Mouse (Mus musculus): Measurements from ENCODE around the gene Atp10b.
"Not testable (repeated sequence)": the region's sequence is repeated elsewhere in the genome, so short reads cannot be mapped to it uniquely, and the experiment has no call there.

Atp10b gene

DNA sequence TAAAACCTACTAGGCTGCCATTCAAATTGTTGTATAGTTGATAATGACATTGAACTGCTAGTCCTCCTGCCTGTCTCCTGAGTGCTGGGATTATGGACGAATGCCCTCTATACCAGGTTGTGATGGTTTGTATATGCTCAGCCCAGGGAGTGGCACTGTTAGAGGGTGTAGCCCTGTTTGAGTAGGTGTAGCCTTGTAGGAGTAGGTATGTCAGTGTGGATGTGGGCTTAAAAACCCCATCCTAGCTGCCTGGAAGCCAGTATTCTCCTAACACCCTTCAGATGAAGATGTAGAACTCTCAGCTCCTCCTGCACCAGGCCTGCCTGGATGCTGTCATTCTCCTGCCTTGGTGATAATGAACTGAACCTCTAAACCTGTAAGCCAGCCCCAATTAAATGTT is at the start of gene Atp10b:
Gene Atp10b, plus strand, starts transcription at position 301 of the 400 bp plus-strand sequence.
- DNase-seq (ENCODE audit: low spot score), result no peak

DNA sequence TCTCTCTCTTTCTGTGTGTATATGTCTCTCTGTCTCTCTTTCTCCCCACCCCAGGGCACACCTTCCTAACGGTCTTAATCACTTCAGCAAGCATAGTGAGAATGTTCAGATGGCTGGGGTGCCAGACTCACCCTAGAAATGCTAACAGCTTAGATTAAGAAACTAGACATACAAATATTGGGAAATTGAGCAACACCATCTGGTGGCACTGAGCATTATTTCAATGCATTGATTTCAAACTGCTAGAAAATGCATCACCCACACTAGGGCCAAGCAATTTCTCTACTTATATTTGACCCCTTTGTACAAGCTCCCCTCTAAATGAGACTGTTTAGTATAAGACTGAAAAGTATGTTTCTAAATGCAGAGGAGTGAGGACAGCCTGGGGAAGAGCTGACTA is 48.3 kb upstream of the Atp10b start:
- no peak for DNase-seq (ENCODE audit: low spot score)

DNA sequence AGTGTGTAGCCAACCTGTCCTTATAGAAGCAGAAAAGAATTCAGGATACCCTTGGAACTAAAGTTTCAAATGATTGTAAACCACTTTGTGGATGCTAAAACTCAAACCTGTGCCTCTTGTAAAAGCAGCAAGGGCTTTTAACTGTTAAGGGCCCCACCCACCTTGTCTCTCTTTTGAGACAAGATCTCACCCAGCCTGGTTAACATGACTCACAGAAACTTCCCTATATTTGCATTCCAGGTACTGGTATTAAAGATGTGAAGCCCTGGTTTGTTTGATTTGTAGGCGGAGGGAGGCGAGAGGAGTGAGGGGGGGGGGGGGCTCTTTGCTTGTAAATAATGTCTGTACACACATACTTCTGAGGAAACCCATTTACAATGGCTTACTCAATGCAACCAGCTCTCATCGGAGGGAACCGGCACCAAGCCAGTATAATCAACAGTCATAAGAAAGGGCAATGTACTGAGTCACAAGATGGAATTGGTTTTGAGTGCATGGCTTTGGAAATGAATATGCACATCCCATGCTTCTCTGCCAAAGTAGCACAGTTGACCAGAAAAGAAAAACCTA is 23.7 kb upstream of the Atp10b start:
- no peak for DNase-seq (ENCODE audit: low spot score)

GRCm38 (mm10) chr11:43126573-43126972 is 23.1 kb upstream of the Atp10b start:
- DNase-seq (ENCODE audit: low spot score), result not testable (repeated sequence)

GRCm38 (mm10) chr11:43141296-43141695 is 8.4 kb upstream of the Atp10b start:
- no peak for DNase-seq (ENCODE audit: low spot score)

DNA sequence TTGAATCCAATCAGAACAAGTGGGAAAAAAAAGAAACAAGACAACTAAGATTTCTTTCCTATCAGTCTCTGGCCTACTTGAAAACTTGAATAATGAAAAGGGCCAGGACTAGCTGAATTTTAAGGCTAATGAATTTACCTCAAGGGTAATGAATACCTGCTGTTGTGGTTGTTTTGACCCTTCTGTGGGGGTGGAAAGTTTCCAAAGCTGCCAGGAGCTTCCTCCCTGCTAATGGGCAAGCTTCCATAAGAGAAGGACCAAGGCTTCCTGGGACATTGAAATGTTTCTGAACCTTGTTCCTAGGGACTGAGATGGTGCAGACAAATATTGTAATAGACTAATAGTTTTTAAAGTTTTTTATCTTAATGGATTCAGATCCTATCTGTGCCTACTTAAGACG is 6.9 kb upstream of the Atp10b start:
- no peak for DNase-seq (ENCODE audit: low spot score)

GRCm38 (mm10) chr11:43144178-43144577 is 5.5 kb upstream of the Atp10b start:
- DNase-seq (ENCODE audit: low spot score), result no peak

DNA sequence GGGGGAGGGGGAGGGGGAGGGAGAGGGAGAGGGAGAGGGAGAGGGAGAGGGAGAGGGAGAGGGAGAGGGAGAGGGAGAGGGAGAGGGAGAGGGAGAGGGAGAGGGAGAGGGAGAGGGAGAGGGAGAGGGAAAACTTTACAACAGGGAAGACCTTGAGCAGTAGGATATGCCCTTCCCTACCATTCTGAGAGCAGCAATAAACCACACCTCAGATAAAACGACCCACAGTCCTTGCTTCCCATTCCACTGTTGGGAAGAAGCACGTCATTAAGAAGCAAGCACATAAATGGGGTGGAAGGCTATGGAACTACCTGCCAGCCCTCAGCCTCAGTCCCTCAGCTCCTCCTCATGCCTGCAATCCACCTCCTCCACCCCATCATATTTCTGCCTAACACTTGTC is 4.8 kb upstream of the Atp10b start:
- DNase-seq (ENCODE audit: low spot score), result not testable (repeated sequence)

DNA sequence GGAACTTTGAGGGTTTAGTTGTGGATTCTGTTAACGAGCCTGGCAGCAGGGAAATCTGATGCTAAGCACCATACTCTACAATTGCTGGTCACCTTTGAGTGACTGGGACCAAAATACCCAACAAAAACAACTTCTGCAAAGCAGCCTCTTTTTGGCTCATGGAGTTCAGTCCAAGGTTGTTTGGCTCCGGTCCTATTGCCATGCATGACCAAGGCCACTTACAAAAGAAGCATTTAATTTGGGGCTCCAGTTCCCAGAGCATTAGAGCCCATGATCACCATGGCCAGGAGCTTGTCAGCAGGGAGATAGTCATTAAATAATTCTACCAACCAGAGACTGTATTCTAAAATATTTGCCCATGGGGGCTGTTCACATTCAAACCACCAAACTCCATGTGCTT is 2.3 kb upstream of the Atp10b start:
- DNase-seq (ENCODE audit: low spot score), result peak; percentile 5

- DNase-seq (ENCODE audit: low spot score), result no peak
Measured at GRCm38 (mm10) chr11:43148341-43148740, 1.3 kb upstream of the Atp10b start.

GRCm38 (mm10) chr11:43155004-43155403 is 5.3 kb downstream of the Atp10b start:
- no peak for DNase-seq (ENCODE audit: low spot score)

DNA sequence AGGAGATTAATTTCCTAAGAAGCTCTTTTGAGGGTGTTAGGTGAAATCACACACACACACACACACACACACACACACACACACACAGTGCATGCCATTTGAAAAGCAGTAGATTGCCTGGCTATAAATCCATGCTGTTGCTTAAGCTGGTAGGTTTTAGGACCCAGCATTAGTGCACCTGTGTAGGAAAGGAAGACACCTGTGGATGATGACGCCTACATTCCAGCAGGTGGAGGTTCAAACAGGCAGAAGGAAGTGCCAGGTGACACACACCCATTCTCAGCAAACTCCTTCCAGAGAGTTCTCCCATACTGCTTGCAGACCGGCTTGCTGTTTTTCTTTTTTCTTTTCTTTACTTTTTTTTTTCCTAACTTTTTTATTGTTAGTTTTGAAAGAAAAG is 5.7 kb downstream of the Atp10b start:
- no peak for DNase-seq (ENCODE audit: low spot score)

DNA sequence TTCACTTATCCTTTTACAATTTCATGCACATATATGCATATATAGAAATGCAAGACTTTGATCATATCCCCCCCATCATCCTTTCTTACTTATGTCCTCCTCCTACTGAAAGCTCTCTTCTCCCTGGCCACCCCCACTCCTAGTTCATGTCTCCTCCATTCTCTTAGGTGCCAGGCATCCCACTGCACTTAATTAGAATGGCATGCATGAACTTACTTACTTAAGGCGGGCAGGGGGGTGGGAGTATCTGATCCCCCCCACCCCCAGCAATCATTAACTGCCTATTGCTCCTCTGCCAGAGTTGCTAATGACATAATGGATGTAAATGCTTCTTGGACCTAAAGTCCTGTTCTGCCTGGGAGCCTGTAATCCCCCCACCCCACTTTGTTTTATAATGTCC is 9.1 kb downstream of the Atp10b start:
- no peak for DNase-seq (ENCODE audit: low spot score)

- DNase-seq (ENCODE audit: low spot score), result no peak
Measured at GRCm38 (mm10) chr11:43160188-43160942, 10.7 kb downstream of the Atp10b start.

- no peak for DNase-seq (ENCODE audit: low spot score)
Measured at GRCm38 (mm10) chr11:43170601-43171000, 20.9 kb downstream of the Atp10b start.

DNA sequence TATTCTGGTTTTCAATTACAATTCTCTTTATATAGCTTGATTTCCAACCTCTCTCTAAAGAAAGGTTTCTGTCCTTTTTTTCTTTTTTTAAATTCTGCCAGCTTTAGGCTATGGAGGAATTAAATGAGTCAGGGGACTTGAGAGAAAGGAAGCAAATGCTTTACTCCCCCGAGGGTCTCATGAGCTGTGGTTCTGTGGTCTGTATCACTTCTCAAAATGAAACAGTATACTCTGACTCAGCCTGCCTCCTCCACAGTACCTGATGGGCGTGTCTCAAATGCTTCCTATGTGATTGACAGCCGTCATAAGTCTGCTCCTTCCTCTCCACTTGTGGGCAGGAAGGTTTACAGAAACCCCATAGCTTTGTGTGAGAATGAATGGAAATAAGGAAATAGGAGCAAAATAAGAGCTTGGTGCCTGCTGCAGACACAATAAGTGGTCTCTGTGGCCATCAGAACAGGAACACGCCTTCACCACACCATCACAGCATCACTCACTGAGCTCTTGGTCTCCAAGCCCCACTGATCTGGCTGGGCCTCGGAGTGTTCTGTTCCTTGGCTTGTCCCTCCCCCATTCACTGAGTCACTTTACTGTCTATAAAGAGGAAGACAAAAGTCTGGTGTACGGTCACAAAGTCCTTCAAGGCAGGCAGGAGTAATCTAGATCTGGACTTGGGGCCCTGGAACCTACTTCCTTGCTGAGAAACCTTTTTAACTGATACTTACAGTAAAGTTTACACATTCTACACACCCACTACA is 24.9 kb downstream of the Atp10b start:
- DNase-seq (ENCODE audit: low spot score), result no peak

GRCm38 (mm10) chr11:43182401-43182800 is 32.7 kb downstream of the Atp10b start:
- DNase-seq (ENCODE audit: low spot score), result no peak

DNA sequence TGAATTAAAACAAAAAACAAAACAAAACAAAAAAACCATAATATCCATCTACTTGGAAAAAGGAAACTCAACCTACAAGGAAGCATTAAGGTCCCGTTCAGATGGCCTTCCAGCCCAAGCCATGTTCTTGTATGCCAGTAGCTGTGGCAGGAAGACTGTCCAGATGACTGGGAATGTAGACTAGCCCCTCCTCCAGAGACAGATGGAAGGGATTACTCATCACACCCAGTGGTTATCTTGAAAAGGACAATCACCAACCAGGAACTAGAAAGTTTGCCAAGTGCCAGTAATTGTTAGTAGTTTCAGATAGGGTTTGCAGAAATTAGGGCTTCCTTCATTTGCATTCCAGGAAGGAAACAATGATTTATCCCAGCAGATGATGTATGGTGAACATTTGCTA is 33.1 kb downstream of the Atp10b start:
- no peak for DNase-seq (ENCODE audit: low spot score)

GRCm38 (mm10) chr11:43183457-43183856 is 33.8 kb downstream of the Atp10b start:
- no peak for DNase-seq (ENCODE audit: low spot score)

- no peak for DNase-seq (ENCODE audit: low spot score)
Measured at GRCm38 (mm10) chr11:43186291-43186690, 36.6 kb downstream of the Atp10b start.

GRCm38 (mm10) chr11:43189817-43190593 is 40.3 kb downstream of the Atp10b start:
- no peak for DNase-seq (ENCODE audit: low spot score)

DNA sequence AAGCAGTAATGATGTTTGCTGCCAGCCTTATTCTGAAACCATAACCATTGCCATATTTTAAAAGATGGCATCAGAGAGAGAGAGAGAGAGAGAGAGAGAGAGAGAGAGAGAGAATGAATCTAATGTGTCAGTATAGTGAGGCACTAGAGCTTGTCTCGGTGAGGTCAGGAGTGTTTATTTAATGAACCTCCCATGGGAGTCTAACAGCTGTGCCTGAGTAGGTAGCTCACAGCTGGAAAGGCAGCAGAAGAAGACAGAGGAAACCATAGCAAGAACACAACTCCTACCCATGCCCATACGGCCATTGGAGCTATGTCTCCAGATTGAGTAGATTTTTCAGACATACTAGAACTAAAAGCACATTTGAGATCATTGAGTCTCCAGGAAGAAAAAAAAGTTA is 49.1 kb downstream of the Atp10b start:
- no peak for DNase-seq (ENCODE audit: low spot score)
